Mouse (Mus musculus) CD8-positive naive resting alpha-beta T cell, adult 2 months (primary cell): Measurements from ENCODE around the gene 9230112D13Rik.

Experiments
- DNase-seq, 2 experiments: peaks; one replicate each; pipeline ENCODE4 v3.0.0; 2022; ENCODE audit warnings: low read depth in 2 of 2, low spot score in 2 of 2

Gene 9230112D13Rik

DNA sequence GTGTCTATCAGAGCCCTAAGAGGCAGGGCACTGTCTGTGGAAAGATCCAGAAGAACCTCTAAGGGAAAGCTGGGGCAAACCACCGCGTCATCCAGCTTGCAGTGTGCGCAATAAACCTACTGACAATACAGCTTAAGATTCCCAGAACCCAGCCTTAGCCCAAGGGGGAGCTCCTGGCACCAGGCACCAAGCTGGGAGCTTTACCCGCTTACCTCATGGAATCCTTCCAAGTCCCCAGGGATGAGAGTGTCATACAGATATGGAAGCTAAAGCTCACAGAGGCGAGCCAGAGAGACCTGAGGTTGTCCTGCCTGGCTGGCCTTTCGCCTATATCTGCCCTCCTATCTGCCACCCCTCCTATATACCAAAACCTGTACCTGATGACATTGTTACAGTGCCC lies 21.0 kb upstream of the 9230112D13Rik start:
- DNase-seq, result no peak

DNA sequence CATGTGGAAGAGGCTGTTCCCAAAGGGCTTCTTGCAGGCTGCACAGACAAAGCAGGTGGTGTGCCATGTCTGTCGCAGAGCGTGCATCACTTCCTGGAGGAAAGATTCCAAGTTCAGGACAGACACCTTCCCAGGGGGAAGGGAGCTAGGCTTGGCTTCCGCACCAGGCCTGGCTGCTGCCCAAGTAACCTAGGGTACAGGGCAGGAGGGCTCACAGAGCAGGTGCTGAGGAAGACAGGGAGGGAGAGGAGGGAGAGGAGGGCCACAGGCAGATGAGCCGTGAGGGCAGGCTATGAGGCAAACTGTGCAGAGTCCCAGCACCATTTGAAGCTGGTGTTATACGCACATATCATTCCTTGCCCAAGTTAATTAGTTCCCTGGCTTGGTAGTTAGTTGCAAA lies 19.3 kb upstream of the 9230112D13Rik start:
- DNase-seq, result no peak

DNA sequence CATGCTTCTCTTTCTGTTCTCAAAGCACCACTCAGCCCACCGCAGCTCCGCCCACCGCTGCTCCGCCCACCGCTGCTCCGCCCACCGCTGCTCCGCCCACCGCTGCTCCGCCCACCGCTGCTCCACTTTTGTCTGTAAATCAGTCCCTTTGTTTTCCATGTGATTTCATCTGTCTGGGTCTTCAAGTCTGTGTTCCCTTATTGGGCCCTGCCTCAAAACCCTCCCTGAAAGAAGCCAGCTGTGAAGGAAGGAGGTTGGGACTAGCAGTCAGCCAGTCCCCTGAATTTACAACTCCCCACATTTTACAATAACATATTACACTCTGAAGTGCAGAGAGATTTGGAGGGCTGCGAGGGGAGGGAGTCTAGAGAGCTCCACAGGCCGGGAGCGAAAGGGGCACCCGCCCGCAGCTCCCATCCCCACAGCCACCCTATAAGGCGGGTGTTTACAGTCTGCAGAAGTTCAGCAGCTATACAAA lies 18.1 kb upstream of the 9230112D13Rik start:
- DNase-seq, result no peak

DNA sequence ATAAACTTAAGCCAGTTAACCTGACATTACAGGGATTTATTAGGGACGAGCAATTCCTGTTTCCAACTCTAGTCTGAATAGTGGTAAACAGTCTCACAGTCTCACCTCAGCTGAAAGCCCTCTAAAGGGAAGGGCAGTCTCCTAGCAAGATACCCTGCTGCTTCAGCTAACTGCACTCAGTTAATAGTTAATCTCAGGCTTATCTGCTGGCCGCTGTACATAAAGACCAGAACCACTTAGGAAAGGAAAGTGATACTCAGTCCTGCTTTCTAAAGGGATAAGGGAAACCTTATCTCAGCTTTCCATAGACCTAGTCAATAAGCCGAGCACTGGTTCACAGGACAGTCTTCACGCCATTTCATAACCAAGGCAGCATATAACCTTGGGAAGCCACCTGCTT lies 13.3 kb upstream of the 9230112D13Rik start:
- no peak for DNase-seq

DNA sequence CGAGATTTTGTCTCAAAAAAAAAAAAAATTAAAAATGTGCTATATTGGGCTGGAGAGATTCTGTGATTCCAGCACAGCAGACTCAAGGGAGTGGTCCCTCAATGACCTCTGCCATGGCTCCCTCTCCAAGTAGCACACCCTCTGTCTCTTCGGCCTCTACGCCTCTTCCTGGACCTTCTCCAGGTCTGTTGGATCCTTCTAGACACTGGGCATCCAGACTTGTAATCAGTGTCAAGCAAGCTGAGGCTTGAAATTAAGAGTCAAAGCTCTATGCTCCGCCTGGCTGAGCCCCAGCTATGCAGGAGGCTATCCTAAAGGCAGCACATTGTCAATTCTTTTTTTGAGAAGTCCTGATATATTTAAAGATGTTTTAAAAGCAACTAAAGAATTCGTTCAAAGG lies 10.9 kb upstream of the 9230112D13Rik start:
- DNase-seq, result no peak

DNA sequence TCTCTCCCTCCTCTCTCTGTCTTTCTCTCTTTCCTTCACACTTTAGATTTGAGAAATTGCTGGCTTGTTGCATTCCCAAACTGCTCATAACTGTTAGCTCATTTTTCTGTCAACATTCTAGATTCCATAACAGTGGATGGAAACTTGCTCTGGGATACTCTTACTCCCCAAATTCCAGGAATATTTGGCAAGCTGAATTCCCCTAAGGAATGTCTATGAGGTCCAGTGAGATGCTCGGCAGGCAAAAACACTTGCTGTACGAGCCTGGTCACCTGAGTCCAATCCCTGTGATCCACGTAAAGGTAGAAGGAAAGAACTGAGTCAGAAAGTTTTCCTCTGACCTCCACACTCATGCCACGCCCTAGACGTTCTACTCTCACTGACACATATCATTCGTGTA lies 9.9 kb upstream of the 9230112D13Rik start:
- DNase-seq, result no peak

DNA sequence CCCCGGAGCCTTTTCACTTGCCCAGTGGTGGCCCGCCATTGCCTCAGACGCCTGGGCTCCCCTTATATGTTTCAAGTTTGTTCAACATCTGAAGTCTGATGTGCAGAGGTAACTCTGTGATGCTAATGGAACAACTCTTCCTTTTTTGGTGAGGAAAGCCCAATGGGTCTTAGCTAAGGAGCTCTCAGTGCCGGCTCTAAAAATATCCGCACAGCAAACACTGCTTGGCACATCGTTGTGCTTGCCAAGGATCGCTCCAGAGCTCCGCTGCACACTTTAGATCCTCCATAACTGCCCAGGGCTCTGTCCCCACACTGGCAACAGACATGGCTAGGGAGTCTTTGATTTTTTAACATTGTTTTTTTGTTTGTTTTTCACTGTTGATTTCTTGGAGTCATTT lies 6.2 kb upstream of the 9230112D13Rik start:
- DNase-seq, result no peak

DNA sequence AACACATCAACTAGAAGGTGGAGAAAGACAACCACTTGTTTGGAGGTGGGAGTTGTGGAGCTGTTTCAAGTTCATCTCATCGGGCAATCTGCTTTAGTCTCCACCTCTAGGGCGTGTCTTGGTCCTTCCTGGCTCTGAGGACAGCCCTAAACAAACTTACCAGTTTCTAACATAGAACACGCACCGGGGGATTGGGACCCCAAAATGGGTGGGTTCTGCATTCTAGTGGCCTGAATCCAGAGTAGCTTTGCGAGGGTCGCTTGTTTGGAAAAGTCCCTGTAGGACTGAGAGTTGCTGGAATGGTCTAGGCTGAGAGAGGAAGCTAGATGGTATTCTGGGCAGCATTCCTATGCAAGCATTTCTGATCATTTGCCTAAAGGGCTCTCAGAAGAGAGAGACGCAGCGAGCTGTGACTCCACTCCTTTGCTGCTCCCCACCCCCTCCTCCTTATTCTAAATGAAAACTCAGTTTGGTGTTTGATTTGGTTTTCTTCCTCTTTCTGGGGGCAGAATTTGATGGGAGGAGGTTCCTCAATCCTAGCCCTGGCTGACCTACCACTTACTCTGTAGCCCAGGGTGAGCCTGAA lies 4.5 kb downstream of the 9230112D13Rik start:
- no peak for DNase-seq

DNA sequence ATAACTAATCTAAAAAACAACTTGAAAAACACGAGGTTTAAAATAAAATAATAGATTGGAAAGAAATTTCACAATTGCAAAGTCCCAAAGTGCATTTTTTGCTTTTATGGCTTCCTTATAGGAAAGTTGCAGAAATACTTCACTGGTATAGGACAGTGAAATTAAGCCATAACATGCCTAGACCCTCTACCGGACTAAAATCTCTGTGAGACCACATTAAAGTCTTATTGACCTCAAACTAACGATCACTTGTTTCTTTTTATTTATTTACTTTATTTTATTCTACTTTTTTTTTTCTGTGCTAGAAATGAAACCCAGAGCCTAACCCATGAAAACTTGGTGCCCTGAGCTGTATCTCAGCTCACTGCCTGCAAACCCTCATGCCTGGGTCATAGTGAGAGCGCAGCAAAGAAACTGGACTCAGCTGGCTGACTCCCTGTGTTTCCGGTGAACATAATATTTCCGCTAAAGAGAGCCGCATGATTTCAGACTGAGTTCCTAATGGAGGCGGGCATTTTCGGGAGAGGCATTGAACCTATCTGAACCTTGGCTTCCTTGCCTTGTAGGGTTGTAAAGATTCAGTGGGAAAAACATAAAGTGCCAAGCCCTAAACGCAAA lies 5.5 kb downstream of the 9230112D13Rik start:
- DNase-seq, result no peak

DNA sequence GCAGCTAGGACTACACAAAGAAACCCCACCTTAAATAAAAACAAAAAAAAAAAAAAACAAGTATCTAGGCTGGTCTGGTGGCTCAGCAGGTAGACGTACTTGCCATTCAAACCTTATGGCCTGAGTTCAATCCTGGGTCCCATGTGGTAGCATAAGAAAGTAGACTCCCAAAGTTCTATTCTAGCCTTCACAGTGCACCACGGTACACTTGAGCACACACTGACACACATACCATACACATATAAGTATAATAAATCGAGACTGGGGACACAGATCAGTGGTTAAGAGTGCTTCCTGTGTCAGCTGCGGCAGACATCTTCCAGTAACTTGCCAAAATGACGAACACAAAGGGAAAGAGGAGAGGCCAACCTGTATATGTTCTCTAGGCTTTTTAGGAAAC lies 6.7 kb downstream of the 9230112D13Rik start:
- no peak for DNase-seq

DNA sequence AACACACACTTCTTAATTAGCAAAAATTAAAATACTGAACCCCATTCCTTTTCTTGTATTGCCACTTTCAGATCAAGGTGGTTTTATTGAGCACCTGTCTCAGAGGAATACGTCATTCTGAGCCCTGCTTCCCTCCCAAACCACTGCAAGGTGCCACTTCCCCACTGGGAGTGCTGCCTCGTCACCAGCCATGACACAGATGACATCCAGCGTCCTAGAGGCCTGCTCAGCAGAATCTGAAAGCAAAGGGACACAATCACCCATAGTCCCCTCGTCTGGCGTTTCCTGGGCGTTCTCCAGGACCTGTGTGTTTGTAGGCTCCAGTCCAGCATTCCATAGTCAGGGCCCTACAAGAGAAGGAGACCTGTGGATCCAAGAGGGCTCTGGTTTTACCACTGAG lies 8.5 kb downstream of the 9230112D13Rik start:
- DNase-seq, result no peak

DNA sequence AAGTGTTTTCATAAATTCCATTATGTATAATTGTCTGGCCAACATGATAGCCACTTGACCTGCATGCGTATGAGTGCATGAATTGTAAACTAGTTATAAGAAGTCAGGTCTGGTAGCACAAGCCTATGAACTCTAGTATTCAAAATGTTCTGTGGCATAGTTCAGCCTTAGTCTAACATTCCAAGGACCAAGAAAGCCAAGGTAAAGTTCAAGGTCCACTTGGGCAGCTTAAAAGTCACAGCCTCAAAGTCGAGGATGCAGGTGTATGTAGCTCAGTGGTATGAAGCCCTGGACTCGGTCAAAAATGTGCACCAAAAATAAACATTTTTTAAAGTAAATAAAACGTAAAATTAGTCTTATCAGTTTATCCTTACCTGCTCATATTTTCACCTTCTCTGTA lies 10.0 kb downstream of the 9230112D13Rik start:
- no peak for DNase-seq

DNA sequence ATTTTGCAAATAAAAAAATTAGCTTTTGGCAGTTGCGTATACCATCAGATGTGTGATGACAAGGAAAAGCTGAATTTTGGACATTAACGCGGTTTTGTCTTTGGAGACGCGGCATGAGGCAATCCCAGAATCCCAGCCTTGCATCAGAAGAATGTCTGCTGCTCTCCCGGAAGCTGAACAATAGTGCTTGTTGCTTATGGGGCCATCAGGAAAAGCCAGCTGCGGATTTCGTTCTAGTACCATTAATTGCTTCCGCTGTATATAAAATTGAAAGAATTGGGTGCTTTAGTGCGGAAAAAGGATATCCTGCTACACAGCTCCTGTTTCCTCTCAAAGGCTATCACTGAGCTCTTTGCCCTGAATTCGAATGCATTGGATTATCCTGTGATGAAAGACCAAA lies 10.7 kb downstream of the 9230112D13Rik start:
- no peak for DNase-seq

DNA sequence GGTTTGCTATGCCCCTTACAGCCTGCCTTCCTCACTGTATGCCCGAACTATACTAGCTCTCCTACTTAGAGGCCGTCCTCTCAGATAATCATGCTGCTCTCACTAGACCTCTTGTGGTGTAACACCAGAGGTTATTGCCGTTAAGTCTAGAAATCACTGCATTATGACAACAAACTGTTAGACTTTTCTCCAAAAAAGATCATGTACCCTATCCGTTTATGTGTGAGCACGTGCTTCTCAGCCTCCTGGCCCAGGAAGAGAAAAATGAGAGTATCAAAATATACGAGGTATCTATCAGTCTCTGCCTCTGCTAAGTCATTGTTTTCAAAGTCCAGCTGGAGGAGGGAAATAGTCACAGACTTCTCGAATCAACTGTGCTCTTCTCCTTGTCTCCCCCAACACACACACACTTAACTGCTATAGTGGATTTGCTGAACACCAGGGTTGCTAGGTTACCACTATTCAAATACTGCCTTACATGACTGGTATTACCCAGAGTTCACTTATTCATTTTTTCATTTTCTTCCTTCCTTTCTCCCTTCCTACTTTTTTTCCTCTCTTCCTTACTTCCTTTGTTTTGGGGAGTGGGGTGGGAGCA lies 13.7 kb downstream of the 9230112D13Rik start:
- DNase-seq, result no peak

DNA sequence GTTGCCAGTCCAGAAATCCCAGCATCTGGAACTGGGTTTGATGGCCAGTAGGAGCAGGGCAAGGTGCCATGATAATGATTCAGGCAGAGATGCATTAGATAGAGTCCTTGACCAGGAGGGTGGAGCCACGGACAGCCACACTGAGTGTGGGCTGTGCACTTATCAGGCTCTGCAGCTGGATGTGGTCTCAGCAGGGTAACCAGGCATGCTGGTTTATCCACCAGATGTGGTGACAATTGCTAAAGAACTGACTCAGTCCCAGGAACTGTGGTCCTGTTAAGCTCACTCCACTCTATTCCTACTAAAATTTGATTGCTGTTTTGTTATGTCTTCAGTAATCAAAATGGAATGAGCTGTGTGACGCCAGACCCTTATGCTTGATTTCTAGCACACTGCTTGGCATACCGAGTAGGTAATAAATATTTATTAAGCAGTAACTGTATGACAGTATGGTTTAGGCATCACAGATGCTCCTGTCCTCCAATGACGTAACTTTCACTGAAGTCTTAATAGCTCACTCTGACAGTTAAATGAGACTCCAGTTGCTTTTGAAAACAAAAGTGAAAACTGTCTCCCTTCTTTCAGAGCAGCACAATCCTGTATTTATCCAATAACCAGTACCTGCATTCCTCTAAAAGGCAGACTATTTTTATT lies 14.3 kb downstream of the 9230112D13Rik start:
- DNase-seq, result no peak

DNA sequence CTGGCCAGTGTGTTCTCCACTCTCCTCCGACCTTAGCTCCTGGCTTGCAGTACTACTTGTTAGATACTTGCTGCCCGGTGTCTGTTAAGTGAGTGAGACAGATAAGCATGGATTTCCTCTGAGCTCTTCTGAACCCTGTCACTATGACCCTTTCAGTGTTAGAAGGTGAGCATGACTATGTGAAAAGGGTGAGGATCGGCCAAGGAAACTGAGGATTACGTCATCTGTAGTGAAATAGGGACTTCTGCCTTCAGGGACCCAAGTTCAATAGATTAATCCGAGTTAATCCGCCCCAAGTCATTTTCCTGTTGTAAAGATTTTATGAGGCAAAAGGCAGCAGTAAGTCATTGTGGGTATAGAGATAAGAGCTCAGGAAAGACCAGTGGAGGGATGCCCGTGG lies 17.3 kb downstream of the 9230112D13Rik start:
- DNase-seq, result no peak

DNA sequence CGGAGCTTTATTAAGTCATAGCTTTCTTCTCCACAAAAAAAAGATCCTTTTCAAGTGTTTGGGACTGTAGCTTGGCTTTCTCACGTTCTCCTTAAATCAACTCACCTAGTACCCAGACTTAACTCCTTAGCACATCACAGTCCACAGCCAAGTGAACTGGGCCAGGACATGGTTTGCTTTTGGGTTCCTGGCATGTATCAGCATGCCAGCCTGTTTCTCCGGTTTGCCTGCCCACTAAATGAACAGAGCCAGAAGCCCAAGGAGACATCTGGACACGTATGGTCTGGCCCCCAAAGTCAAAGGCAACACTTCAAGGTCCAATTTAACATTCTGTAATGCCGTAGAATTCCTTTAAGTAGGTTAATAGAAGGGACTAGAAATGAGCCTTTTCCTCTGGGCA lies 18.2 kb downstream of the 9230112D13Rik start:
- DNase-seq, result no peak

DNA sequence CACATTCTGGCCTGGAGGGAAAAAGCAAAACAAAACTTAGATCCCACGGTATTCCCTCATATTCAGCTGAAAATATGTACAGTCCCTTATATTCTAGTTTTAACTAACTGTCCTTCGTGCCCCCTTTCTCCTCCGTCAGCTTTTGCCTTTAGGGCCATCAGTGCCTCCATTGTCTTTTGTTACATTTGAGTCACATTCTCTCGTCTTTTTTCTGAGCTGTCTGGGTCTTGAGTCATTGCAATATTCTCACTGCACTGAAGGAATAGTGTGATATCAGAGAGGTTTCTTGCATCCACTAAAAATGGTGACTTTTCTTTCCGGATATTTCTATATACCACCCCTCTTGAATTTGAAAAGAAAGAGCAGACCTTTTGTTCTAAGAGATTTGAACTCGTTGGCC lies 18.8 kb downstream of the 9230112D13Rik start:
- DNase-seq, result no peak

DNA sequence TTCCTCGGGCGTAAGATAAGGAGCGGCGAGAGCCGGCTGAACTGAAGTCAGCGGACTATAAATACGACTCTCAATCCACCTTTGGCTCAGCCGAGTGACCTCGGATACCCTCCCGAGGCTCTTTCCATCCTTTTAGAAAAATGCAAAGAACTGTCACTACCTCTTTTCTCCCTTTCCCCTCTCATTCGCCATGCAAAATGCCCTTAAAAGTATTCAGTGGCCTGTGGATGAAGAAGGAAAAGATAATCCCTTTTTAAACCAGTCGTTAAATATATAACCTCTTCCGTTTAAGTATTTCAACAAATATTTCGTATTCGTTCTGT lies 19.3 kb downstream of the 9230112D13Rik start, which contains the start of gene Bmpr1a:
Bmpr1a (minus strand) TSS at position 17 of the 323 bp plus-strand sequence.
- no peak for DNase-seq

DNA sequence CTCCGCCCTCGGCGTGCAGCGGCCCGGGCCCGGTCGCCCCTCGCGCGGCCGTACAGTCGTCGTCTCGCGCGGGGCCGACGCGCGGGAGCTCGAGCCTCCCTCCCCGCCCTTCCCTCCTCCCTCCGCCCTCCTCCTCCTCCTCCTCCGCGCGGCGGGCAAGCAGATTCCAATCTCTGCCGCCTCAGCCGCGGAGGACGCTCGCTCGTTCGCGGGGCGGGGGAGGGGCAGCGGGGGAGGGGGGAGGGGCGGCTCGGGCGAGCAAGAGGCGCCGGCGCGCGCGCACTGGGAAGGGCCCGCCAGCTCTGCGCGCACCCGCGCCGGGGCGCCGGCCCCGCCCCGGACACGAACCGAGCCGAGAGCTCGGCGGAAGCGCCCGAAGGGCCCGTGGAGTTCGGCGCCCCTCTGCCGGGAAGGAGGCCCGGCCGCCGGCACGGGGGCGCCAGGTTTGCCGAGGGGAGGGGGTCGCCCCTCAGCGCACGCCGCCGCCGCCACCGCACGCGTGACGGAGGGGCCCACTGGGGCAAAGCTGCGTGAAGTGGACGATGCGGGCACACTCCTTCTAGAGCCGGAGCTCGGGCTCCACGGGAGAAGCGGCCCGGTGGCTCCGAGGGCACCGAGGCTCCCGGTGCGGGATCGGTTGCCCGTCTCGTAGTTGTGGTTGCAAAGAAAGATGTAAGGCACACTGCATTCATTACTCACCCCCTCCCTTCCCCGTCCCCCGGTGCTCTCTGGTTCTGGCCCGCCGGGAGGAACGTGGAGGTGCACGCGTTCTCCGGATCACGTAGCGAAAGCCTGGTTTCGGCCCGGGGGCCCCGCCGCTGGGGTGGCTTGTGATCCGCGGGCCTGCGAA lies 19.9 kb downstream of the 9230112D13Rik start:
- DNase-seq, result peak; percentile 37 to 59

DNA sequence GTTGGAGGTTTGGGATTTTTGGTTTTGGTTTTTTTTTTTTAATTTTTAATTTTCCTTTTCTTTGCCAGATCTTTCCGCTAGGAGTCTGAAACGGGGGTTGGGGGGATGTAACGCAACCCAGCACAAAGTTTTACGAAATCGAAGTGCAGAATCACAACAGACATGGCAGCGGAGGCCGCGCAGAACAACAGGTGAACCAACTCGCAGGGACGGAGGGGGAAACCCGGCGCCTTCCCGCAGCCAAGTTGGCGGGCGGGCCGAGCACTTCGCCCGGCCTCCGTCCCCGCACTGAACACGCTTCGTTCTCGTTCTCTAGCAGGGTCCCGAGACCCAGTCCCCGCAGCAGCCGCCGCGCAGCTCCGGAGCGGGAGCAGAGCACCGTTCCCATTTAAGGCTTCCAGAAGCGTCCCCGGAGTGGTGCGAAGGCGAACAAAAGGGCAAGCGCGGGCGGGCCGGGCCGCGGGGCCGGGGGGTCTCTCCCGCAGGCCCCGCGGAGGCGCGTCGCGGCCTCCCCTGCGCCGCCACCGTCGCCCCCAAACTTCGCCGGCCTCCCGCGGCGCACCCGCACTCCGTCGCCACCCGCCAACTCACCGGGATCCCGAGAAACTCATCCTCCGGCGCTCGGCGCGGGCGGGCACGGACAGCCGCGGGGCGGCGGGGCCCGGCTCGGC lies 20.7 kb downstream of the 9230112D13Rik start:
- peak; percentile 10 to 36 for DNase-seq
